Mouse (Mus musculus): Measurements from ENCODE around the gene Cdh15. TPM values are rescaled to one million over a fixed set of nuclear protein-coding genes. Genes with fewer than 3 reads are reported as not detected.

The Cdh15 gene
- polyA plus RNA-seq, 1 experiment from 2014 or later: 0.10 TPM

DNA sequence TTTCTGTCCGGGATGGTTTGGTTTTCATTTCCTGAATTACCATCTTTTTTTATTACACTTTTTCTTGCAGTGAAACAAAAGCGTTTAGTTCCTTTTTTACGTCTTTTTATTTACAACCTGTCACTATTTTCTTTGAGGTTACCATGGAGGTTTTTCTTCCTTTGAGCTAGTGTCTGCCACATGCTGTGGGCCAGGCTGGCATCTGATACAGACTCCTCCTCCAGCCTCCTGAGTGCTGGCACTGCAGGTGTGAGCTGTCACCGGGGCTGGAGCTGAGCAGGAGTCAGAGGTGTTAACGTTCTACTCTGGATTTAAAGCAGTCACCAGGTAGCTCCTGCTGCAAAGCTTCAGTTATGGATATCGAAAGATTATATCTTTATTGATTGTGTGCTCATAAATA is 25.4 kb downstream of the Cdh15 start:
- no peaks in the 10 kb centered on the region for H3K9me3 ChIP-seq (ENCODE audit: low read length)
- no peaks in the 10 kb centered on the region for H3K4me1 ChIP-seq (ENCODE audit: insufficient read depth, low read depth, low read length)
- no peaks in the 10 kb centered on the region for H3K36me3 ChIP-seq (ENCODE audit: insufficient read depth, low read length)
- no peak for ATAC-seq
- no peak for DNase-seq (ENCODE audit: low spot score)
- WGBS: 45% methylated on average over 6 of the region's 6 CpGs
- H3K4me2 ChIP-seq (replicated peaks; ENCODE audit: low read depth, low read length): no peak overlapping the region
- H3K4me3 ChIP-seq (ENCODE audit: low read depth, low read length): no peak overlapping the region
- no peaks in the 10 kb centered on the region for H3K27me3 ChIP-seq (replicated peaks; ENCODE audit: insufficient read depth, low read length)
- H3K9ac ChIP-seq (replicated peaks; ENCODE audit: low read depth): no peak overlapping the region
- H3K27ac ChIP-seq (ENCODE audit: low read length): no peak overlapping the region
- TF ChIP-seq EP300 (IDR thresholded peaks at IDR 0.05) (no peak), CTCF (IDR thresholded peaks at IDR 0.05) (no peak)

DNA sequence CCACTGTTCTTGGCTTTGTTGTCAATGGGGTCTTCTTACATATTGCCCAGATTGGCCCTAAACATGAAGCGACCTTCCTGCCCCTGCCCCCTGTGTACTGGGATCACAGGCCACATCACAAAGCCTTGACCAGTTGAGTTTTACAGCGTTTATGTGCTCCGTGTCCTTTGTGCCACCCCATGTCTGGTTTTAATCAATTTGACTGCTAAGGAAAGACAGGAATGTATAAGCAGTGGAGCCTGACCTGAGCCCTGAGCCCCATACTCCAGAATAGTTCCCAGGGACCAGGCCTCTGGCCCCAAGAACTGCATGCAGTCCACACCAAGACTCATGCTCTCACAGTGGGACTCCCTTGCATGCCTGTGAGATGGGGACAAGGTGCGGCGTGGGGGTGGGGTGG is 27.4 kb downstream of the Cdh15 start:
- Histone ChIP-seq H3K36me3 (ENCODE audit: insufficient read depth, low read length) (no peaks in the 10 kb centered on the region), H3K9ac (replicated peaks; ENCODE audit: low read depth) (no peak overlapping the region), H3K27ac (ENCODE audit: low read length) (no peak overlapping the region), H3K27me3 (replicated peaks; ENCODE audit: insufficient read depth, low read length) (no peaks in the 10 kb centered on the region), H3K4me2 (replicated peaks; ENCODE audit: low read depth, low read length) (no peak overlapping the region), H3K9me3 (ENCODE audit: low read length) (no peaks in the 10 kb centered on the region), H3K4me3 (ENCODE audit: low read depth, low read length) (no peak overlapping the region), H3K4me1 (ENCODE audit: insufficient read depth, low read depth, low read length) (no peaks in the 10 kb centered on the region)
- no peak for TF ChIP-seq EP300 (IDR thresholded peaks at IDR 0.05)
- TF ChIP-seq CTCF (IDR thresholded peaks at IDR 0.05): no peak
- 63% methylated on average over 5 of the region's 5 CpGs for WGBS
- no peak for DNase-seq (ENCODE audit: low spot score)
- no peak for ATAC-seq

DNA sequence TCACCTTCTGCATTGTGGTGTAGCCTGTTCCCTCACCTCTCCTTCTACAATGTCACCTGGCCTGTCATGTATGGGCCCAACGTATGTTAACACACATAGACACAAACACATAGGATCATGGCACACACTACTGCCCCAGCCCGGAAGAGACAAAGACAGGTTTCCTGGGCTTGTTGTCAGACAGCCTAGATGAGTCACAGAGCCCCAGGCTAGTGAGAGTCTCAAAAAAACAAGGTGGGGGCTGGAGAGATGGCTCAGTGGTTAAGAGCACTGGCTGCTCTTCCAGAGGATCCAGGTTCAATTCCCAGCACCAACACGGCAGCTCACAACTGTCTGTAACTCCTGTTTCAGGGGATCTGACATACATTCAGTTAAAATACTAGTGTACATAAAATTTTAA is 30.5 kb downstream of the Cdh15 start:
- TF ChIP-seq CTCF (IDR thresholded peaks at IDR 0.05): no peak
- no peak for TF ChIP-seq EP300 (IDR thresholded peaks at IDR 0.05)
- H3K9me3 ChIP-seq (ENCODE audit: low read length): no peaks in the 10 kb centered on the region
- H3K27me3 ChIP-seq (replicated peaks; ENCODE audit: insufficient read depth, low read length): no peaks in the 10 kb centered on the region
- H3K4me1 ChIP-seq (ENCODE audit: insufficient read depth, low read depth, low read length): no peaks in the 10 kb centered on the region
- DNase-seq (ENCODE audit: low spot score) (no peak), ATAC-seq (no peak)
- WGBS: 88% methylated on average over 3 of the region's 3 CpGs
- no peak overlapping the region for H3K4me3 ChIP-seq (ENCODE audit: low read depth, low read length)
- no peaks in the 10 kb centered on the region for H3K36me3 ChIP-seq (ENCODE audit: insufficient read depth, low read length)
- no peak overlapping the region for H3K9ac ChIP-seq (replicated peaks; ENCODE audit: low read depth)
- H3K4me2 ChIP-seq (replicated peaks; ENCODE audit: low read depth, low read length): no peak overlapping the region
- H3K27ac ChIP-seq (ENCODE audit: low read length): no peak overlapping the region

DNA sequence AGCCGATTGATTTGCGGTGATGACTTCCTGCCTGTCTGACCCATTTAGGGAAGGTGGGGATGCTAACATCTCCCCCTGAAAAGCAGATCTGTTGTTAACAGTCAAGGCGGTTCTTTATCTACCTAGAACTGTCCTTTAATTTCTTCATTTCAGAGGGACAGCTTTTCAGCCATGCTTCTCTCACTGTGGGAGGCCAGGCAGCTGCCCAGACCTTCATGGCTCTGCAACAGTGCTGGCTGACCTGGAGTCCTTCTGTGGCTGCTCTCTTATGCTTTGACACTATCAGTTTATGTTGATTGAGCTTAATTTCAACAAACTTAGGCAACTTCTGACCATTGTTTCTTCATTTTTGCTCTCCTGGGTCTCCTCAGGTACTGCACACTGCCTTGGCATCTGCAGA is 32.5 kb downstream of the Cdh15 start:
- H3K9me3 ChIP-seq (ENCODE audit: low read length): no peaks in the 10 kb centered on the region
- no peaks in the 10 kb centered on the region for H3K27me3 ChIP-seq (replicated peaks; ENCODE audit: insufficient read depth, low read length)
- H3K4me2 ChIP-seq (replicated peaks; ENCODE audit: low read depth, low read length): no peak overlapping the region
- DNase-seq (ENCODE audit: low spot score) (no peak), ATAC-seq (no peak)
- 36% methylated on average over 3 of the region's 3 CpGs for WGBS
- TF ChIP-seq CTCF (IDR thresholded peaks at IDR 0.05) (no peak), EP300 (IDR thresholded peaks at IDR 0.05) (no peak)
- H3K27ac ChIP-seq (ENCODE audit: low read length): no peak overlapping the region
- no peaks in the 10 kb centered on the region for H3K4me1 ChIP-seq (ENCODE audit: insufficient read depth, low read depth, low read length)
- no peak overlapping the region for H3K4me3 ChIP-seq (ENCODE audit: low read depth, low read length)
- peaks cover 18% of the 10 kb centered on the region for H3K36me3 ChIP-seq (ENCODE audit: insufficient read depth, low read length)
- no peak overlapping the region for H3K9ac ChIP-seq (replicated peaks; ENCODE audit: low read depth)

DNA sequence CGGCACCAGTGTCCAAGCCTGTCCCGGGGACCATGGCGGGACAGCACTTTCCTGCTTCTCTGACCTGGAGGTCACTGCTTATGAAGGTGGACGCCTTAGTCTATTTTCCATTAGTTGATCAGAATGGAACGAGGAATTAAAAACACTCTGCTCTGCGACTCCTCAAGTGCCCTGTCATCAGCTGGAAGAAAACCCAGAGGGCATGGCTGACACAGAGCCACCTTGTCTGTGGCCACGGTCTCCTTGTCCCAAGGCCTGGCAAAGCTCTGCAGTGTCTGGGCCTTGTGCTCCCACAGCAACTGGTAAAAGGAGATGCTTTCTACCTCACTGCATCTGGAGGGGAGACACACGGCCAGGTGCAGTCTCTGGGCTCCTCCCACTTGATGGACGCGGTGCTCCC is 35.9 kb downstream of the Cdh15 start:
- H3K9me3 ChIP-seq (ENCODE audit: low read length): no peaks in the 10 kb centered on the region
- H3K4me2 ChIP-seq (replicated peaks; ENCODE audit: low read depth, low read length): no peak overlapping the region
- H3K4me3 ChIP-seq (ENCODE audit: low read depth, low read length): no peak overlapping the region
- no peaks in the 10 kb centered on the region for H3K4me1 ChIP-seq (ENCODE audit: insufficient read depth, low read depth, low read length)
- no peak for TF ChIP-seq EP300 (IDR thresholded peaks at IDR 0.05)
- no peak for TF ChIP-seq CTCF (IDR thresholded peaks at IDR 0.05)
- H3K27me3 ChIP-seq (replicated peaks; ENCODE audit: insufficient read depth, low read length): no peaks in the 10 kb centered on the region
- H3K9ac ChIP-seq (replicated peaks; ENCODE audit: low read depth): no peak overlapping the region
- peaks cover 48% of the 10 kb centered on the region for H3K36me3 ChIP-seq (ENCODE audit: insufficient read depth, low read length)
- ATAC-seq (no peak), DNase-seq (ENCODE audit: low spot score) (no peak)
- no peak overlapping the region for H3K27ac ChIP-seq (ENCODE audit: low read length)
- 79% methylated on average over 10 of the region's 10 CpGs for WGBS

DNA sequence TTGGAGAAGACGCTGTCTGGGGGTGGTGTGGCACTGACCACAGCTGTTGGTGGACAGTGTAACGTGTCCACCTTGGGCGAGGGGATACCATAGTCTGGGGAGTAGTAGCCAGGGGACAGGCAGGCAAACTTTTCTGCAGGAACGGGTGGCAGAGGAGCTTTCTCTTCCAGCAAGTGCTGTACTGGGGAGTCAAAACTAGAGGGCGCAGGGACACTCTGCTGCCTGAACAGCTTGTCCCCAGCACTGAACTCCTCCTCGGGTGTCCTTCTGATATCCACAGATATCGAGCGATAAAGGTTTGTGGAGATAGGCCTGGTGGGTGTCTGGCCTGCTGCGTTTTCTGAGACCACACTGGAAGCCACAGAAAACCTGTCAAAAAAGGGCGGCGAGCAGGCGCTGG is 43.7 kb downstream of the Cdh15 start:
- no peak for TF ChIP-seq EP300 (IDR thresholded peaks at IDR 0.05)
- 0 out of 2 replicates have a peak, but pooled peaks have one; percentile 12 for TF ChIP-seq CTCF (IDR thresholded peaks at IDR 0.05)
- H3K27me3 ChIP-seq (replicated peaks; ENCODE audit: insufficient read depth, low read length): no peaks in the 10 kb centered on the region
- H3K4me3 ChIP-seq (ENCODE audit: low read depth, low read length): no peak overlapping the region
- WGBS: 87% methylated on average over 12 of the region's 12 CpGs
- no peak for ATAC-seq
- H3K9me3 ChIP-seq (ENCODE audit: low read length): no peaks in the 10 kb centered on the region
- H3K4me2 ChIP-seq (replicated peaks; ENCODE audit: low read depth, low read length): no peak overlapping the region
- H3K4me1 ChIP-seq (ENCODE audit: insufficient read depth, low read depth, low read length): no peaks in the 10 kb centered on the region
- peaks cover 74% of the 10 kb centered on the region; the same call in 1 of the 2 replicates for H3K36me3 ChIP-seq (ENCODE audit: insufficient read depth, low read length)
- H3K9ac ChIP-seq (replicated peaks; ENCODE audit: low read depth): no peak overlapping the region
- no peak for DNase-seq (ENCODE audit: low spot score)
- no peak overlapping the region for H3K27ac ChIP-seq (ENCODE audit: low read length)

DNA sequence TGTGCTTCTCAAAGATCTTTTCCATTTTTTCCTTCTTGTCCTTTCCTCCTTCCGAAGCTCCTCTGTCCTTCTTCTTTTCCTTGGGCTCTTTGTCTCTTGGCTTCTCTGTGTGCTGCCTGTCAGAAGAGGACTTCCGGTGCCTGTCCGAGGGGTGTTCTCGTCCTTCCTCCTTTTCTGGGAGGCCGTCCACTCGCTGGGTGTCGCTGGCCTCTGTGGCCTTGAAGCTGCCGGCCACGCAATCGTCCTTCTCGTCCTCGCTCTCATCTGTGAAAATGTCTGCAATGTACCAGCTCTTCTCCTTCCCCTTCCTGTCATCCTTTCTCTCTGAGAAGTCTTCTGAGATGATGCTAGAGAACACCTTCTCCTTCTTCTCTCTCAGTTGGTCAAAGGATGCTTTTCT is 45.7 kb downstream of the Cdh15 start:
- H3K36me3 ChIP-seq (ENCODE audit: insufficient read depth, low read length): peaks cover 74% of the 10 kb centered on the region; the same call in 1 of the 2 replicates
- TF ChIP-seq EP300 (IDR thresholded peaks at IDR 0.05) (no peak), CTCF (IDR thresholded peaks at IDR 0.05) (no peak)
- H3K27ac ChIP-seq (ENCODE audit: low read length): no peak overlapping the region
- WGBS: 78% methylated on average over 12 of the region's 12 CpGs
- H3K9ac ChIP-seq (replicated peaks; ENCODE audit: low read depth): no peak overlapping the region
- H3K9me3 ChIP-seq (ENCODE audit: low read length): no peaks in the 10 kb centered on the region
- H3K4me2 ChIP-seq (replicated peaks; ENCODE audit: low read depth, low read length): no peak overlapping the region
- H3K27me3 ChIP-seq (replicated peaks; ENCODE audit: insufficient read depth, low read length): no peaks in the 10 kb centered on the region
- ATAC-seq (no peak), DNase-seq (ENCODE audit: low spot score) (no peak)
- H3K4me3 ChIP-seq (ENCODE audit: low read depth, low read length): no peak overlapping the region
- no peaks in the 10 kb centered on the region for H3K4me1 ChIP-seq (ENCODE audit: insufficient read depth, low read depth, low read length)

All from lung, postnatal 0 days (tissue).